Mouse (Mus musculus): Measurements from ENCODE around the gene Psme4.

Gene Psme4

GRCm38 (mm10) chr11:30786230-30786983, 14.9 kb downstream of the Psme4 start:
- DNase-seq = no peak

DNA sequence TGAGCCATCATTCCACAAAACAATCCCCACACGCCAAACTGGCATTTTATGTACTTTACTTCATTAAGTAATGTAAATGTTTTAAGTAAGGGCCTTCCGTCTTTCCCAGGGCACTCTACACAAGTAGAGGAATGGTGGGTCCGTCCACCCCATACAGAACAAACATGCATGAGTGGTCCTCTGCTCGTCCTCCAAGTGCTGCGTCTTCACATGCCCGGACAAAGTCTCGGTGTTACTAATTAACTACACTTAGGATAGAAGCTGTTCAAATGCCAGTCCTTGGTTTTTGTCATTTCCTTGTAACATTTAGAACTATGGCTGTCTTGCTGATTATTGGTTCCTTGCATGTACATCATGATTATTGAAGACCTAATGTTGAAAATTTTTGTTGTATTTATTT, 21.2 kb downstream of the Psme4 start:
- no peak for DNase-seq

- DNase-seq = no peak
Observed at GRCm38 (mm10) chr11:30793753-30794152, 22.2 kb downstream of the Psme4 start.

DNA sequence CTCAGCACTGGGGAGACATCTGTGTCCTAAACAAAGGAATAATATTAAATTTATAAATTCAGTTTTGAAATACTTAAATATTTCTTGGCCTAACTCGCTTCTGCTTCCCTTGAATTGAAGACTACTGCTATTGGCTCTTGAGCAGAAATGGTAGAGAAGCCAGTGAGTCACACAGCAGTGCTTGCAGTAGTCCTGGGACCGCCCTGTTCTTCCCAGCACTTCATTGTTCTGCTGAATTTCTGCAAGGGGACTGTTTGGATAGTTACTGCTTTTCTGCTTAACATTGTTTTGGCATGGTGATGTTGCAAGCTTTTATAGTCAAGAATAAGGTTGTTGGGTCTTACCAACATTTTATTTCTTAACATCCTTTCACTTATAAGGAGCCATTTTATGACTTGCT, 25.7 kb downstream of the Psme4 start:
- DNase-seq = no peak

GRCm38 (mm10) chr11:30799496-30799895, 28.0 kb downstream of the Psme4 start:
- DNase-seq = peak; percentile 68 to 72

- no peak for DNase-seq
Observed at GRCm38 (mm10) chr11:30800091-30800490, 28.6 kb downstream of the Psme4 start.

DNA sequence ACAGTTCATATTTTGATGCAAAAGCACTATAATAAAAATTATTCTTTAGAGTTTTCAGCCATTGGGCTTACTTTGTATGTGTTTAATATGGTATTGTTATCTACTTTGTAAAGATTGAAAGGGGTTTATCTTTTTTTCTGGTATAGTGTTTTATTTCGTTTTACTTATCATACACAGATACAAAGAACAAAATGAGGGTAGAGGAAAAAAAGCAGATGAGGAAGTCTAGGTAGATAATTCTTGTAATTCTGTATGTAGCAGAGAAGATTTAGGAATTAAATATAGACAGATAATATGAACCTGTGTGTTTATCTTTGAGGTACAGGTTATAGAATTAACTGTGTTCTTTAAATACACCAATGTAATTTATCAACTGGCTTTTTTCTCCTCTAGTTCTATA, 30.9 kb downstream of the Psme4 start:
- DNase-seq = no peak

DNA sequence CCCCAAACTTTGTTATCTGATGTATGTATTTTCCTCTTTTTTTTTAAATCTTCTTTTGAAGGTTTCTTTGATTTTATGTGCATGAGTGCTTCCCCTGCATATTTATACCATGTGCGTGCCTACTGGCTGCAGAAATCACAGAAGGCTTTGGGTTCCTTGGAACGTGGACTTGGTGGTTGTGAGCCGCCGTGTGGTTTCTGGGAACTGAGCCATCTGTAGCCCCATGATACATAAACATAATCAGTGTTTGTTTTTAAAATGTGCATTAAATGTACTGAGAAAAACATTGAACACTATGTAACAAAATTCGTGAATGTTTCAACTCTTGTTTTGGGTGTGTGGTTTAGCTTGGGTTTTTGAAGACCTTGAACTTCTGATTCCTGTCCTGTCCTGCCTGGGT, 49.6 kb downstream of the Psme4 start:
- DNase-seq = no peak

DNA sequence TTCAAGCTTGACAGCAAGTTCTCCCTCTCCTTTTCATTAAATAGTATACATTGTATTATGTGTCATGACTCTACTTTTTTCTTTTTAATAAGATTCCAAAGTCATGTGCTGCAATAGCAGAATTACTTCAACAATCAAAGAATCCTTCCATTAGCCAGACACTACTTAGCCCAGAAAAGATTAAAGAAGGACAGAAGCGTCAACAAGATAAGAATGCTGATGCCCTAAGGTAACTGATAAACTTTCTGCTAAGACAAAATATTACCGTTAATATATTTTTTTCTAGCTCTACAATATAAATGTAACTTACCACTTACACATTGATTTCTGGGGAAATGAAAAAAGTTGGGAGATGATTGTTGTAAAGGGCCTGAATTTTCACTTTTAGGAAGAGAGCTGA, 67.3 kb downstream of the Psme4 start:
- DNase-seq = no peak

GRCm38 (mm10) chr11:30844355-30844754, 72.8 kb downstream of the Psme4 start:
- DNase-seq = no peak

DNA sequence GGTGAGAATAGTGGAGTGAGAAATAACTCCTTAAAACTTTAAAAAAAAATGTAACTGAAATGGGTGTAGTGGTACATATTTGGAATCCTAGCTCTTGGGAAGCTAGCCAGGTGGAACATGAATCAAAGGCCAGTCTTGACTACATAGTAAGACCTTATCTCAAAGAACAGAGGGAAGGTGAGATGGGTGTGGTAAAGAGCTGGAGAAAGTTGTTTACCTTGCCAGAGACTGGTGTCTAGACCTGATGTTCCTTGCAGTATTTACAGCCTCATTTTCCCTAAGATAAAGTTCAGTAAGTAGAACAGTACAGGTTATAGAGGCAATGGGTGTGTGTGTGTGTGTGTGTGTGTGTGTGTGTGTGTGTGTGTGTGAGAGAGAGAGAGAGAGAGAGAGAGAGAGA, 100.9 kb downstream of the Psme4 start:
- DNase-seq = no peak

GRCm38 (mm10) chr11:30885171-30885871, 113.8 kb downstream of the Psme4 start, which contains the start of the genes Gpr75 and Asb3:
Gpr75 (plus strand) TSS chr11:30885358.
Asb3 (plus strand) TSS chr11:30885416.
- DNase-seq = peak; percentile 64 to 77

DNA sequence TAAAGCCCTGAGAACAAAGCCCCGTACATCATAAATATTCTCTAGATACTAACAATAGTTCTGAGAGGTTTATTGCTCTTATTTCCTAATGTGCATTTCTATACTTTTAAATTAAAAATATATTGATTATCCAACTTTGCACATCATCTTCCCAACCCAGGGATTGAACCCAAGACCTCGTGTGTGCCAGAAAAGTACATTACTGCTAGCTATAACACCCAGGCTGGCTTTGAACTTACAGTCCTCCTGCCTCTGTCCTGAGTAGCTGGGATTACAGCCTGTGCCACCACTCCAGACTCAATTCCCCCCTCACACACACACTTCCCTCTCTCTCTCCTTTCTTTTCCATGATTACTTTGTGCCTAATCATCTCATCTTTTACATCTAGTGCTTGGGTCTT, 116.6 kb downstream of the Psme4 start:
- no peak for DNase-seq

- DNase-seq = no peak
Observed at GRCm38 (mm10) chr11:30896201-30896600, 124.7 kb downstream of the Psme4 start.

DNA sequence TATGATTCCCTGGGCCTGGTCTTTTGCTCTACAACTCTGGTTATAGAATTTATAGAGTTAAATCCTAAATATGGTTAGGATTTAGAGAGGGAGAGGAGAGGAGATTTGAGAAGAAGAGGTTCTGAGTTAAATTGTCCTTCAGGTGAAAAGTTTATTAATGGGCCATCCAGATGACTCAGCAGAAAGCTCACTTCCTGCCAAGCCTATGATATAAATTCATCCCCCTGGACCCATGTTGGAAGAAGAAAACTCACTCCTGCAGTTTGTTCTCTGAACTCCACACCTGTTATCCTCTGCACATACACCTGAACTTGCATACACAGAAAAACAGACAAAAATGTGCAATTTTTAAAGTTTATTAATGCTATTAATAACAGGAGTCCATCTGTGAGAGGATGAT, 127.8 kb downstream of the Psme4 start:
- no peak for DNase-seq

DNA sequence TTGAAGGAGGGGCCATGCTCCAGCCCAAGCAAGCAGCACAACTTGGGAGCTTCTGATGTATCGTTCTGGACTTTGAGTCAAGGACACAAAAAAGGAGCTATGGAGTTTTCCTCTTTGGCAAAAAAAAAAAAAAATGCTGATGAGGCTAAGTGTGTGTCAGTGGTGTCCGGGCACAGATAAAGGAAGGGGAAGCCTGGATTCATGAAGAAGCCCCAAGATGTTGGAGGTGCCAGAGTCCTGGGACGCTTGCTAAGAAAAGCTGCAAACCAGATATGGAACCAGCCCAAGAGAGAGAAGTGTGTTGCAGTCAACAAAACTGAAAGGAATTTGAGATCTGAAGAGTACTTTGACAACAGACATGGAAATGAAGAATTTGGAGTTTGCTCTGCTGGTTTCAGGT, 140.8 kb downstream of the Psme4 start:
- DNase-seq = no peak

GRCm38 (mm10) chr11:30920641-30921040, 149.1 kb downstream of the Psme4 start:
- no peak for DNase-seq

- no peak for DNase-seq
Observed at GRCm38 (mm10) chr11:30923283-30923682, 151.8 kb downstream of the Psme4 start.

- DNase-seq = no peak
Observed at GRCm38 (mm10) chr11:30928079-30928478, 156.6 kb downstream of the Psme4 start.

DNA sequence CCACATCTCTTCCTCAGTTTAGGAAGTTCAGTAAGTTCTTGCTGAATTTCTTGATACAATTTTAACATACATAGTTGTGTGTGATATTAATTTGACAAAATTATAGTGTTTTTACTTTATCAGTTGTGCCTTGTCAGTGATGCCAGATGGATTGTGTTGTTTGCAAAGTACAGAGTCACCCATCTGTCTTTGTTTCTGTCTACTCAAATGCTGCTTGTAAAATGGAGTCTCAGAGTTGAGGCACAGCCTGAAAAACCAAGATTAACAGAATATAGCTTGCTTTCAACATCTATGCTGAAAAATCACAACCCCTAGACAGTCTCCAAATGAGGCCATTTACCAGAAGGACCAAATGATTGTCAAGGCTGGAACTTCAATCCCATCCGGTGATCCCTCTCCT, 157.0 kb downstream of the Psme4 start:
- DNase-seq = no peak
